Mouse (Mus musculus) C3H10T1/2 (cell line): ENCODE data around the gene Bspry. TPM values are rescaled to one million over a fixed set of nuclear protein-coding genes. Genes with fewer than 3 reads are reported as not detected.

Source experiments
- polyA plus RNA-seq, 2 experiments: library from polyadenylated mRNA; unstranded; fragments of >200 nt; fragmentation: generic; extraction: Trizol; gene quantifications; one replicate each; pipeline ENCODE4 v1.2.1; 2012; ENCODE audit warnings: missing spikeins in 2 of 2

Gene Bspry
- polyA plus RNA-seq, result 1 to 10 TPM in 1 of 2 experiments, under 1 TPM in 1; 0.08 to 1.0 TPM

DNA sequence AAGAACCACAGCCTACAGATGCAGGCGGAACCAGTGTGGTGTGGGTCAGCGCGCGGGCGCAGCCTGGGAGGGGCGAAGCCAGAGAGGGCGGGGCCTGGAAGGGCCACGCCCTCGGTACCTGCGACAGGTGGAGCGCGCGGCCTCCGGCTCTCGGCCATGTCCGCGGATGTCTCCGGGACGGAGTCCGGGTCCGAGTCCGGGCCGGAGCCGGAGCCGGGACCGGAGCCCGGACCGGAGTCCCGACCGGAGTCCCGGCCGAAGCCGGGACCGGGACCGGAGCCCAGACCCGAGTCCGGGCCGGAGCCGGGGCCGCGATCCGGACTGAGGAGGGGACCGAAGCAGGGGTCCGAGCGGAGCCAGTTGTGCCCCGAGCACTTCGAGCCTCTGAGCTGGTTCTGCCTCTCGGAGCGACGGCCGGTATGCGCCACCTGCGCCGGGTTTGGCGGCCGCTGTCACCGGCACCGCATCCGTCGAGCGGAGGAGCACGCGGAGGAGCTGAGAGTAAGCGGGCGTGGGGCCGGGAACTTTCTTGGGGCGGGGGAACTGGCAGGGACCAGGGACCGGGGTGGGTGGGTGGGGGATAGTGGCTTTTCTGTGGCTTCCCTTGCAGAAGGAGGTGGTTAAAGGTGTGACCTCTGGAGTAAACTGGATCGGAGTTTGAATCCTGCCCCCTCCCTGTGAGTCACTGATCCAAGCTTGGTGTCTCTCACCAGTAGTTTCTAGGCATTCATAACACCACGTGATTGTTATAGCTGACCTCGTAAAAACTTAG lies at the start of gene Bspry:
TSS of gene Bspry (plus strand) at position 117 of the 772 bp plus-strand sequence.

GRCm38 (mm10) chr4:62435081-62435480 lies 44.8 kb upstream of the Bspry start, which contains the start of gene Rnf183:
Rnf183 (minus strand) TSS chr4:62435252.

DNA sequence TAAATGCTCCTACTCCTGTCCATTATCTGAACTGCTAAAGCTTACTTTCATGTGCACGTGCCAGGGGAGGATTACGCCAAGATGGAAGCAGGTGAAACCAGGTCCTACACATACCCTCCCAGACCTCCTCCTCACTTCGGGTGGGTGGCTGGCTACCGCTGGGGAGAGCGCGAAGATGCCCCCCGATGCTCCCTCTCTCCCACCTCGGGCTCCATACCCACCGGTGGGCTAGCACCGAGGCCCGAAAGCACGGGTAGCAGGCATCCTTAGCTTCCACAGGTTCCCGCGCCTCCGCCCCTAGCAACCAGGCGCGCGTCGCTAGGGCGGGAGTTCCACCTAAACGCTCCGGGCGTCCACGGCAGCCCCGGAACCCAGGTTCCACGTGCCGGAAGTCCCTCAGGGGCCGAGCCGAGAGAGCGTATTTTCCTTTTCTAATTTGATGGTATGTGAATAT lies 9.2 kb upstream of the Bspry start, which contains the start of gene Wdr31:
TSS of gene Wdr31 (minus strand) at position 299 of the 454 bp plus-strand sequence.

GRCm38 (mm10) chr4:62503374-62503970 lies 23.6 kb downstream of the Bspry start, which contains the start of gene Hdhd3:
Hdhd3 (minus strand) TSS chr4:62503467.

GRCm38 (mm10) chr4:62519849-62520233 lies 40.0 kb downstream of the Bspry start, which contains the start of gene Alad:
Alad (minus strand) TSS chr4:62519918.

GRCm38 (mm10) chr4:62524651-62525488 lies 45.0 kb downstream of the Bspry start, which contains the start of the genes Pole3 and 4933430I17Rik:
Pole3 (minus strand) TSS chr4:62525068.
4933430I17Rik (plus strand) TSS chr4:62525369.

Other genes with a start within 250 kb of the Bspry start
- under 1 TPM; 0.02 to 0.42 TPM for gene Zfp37, start 249.0 kb upstream of the Bspry start, polyA plus RNA-seq
- 10 to 100 TPM in 1 of 2 experiments, 1 to 10 TPM in 1; 1.4 to 15.5 TPM for gene Slc31a2, start 217.5 kb upstream of the Bspry start, polyA plus RNA-seq
- gene Fkbp15, start 119.5 kb upstream of the Bspry start, polyA plus RNA-seq, result 10 to 100 TPM in 1 of 2 experiments, 1 to 10 TPM in 1; 8.2 to 25.7 TPM
- gene Slc31a1, start 119.3 kb upstream of the Bspry start, polyA plus RNA-seq, result 10 to 100 TPM in 1 of 2 experiments, 1 to 10 TPM in 1; 4.3 to 18.4 TPM
- 10 to 100 TPM; 69.8 to 90.5 TPM for gene Cdc26, start 71.4 kb upstream of the Bspry start, polyA plus RNA-seq
- 1 to 10 TPM; 3.4 to 7.3 TPM for gene Prpf4, start 71.3 kb upstream of the Bspry start, polyA plus RNA-seq
- gene Rnf183, start 44.8 kb upstream of the Bspry start, polyA plus RNA-seq, result under 1 TPM; 0.06 to 0.60 TPM
- gene Wdr31, start 9.2 kb upstream of the Bspry start, polyA plus RNA-seq, result under 1 TPM; 0.07 to 0.12 TPM
- 10 to 100 TPM; 35.5 to 36.9 TPM for gene Hdhd3, start 23.4 kb downstream of the Bspry start, polyA plus RNA-seq
- 100 to 1,000 TPM; 124 to 319 TPM for gene Alad, start 39.9 kb downstream of the Bspry start, polyA plus RNA-seq
- 10 to 100 TPM; 33.3 to 62.6 TPM for gene Pole3, start 45.0 kb downstream of the Bspry start, polyA plus RNA-seq
- under 1 TPM; 0.05 to 0.17 TPM for gene 4933430I17Rik, start 45.3 kb downstream of the Bspry start, polyA plus RNA-seq
- gene Rgs3, start 79.8 kb downstream of the Bspry start, polyA plus RNA-seq, result 10 to 100 TPM; 24.2 to 87.0 TPM